Mouse (Mus musculus): ENCODE results near the gene Smg6. TPM values are rescaled to one million over a fixed set of nuclear protein-coding genes. Genes with fewer than 3 reads are reported as not detected.

Gene Smg6
- 10 to 100 TPM; 20.1 to 27.5 TPM for total RNA-seq (2021)
- long read RNA-seq, experiment 1, partial matches to known transcripts: 4 of 5 reads
- long read RNA-seq, experiment 1, other reads (novel, unspliced or antisense): 1 of 5 reads
- long read RNA-seq, experiment 2, full-length matches to known transcripts: 1 of 8 reads
- long read RNA-seq, experiment 2, partial matches to known transcripts: 5 of 8 reads
- long read RNA-seq, experiment 2, other reads (novel, unspliced or antisense): 2 of 8 reads

GRCm38 (mm10) chr11:74925577-74926387 is at the start of gene Smg6, which contains the start of gene Srr:
Gene Smg6, plus strand, starts transcription at chr11:74925823.
Gene Srr, minus strand, starts transcription at chr11:74925948.
- peak; percentile 96 for DNase-seq

DNA sequence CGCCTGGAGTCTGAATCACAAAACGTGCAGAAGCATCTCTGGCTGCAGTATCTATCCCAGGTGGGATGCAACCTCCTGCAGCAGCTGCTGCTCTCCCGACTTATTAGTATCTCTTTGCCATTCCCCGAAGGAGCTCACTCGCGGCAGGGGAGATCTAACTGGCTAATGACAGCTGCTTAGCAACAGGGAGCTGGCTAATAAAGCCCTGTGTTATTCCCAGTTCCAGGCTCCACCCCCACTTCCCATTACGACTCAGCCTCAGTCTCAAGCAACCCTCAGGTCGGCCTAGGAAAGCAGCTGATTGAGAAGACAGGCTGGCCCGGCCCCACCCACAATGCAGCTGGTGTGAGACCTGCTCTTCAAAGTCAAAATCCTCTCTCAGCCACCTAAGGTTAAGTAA is 48.8 kb upstream of the Smg6 start:
- DNase-seq: peak; percentile 51

DNA sequence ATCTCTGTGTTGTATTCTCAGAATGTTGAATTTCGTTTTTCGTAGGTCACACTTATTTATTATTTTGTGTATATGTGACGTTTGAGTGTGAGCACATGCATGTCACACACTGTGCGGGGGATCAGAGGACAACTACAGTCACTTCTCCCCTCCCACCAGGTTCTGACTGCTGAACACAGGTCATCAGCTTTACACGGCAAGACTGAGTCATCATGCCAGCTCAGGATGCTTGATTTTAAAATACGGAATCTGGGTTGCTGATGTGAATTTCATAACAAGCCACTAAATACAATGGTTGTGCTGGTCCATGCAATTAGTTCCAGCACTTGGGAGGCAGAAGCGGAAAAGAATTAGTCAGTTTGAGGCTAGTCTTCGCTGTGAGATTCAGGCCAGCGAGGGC is 44.6 kb upstream of the Smg6 start:
- no peak for DNase-seq

- no peak for DNase-seq
Measured at GRCm38 (mm10) chr11:74881979-74882378, 43.6 kb upstream of the Smg6 start.

DNA sequence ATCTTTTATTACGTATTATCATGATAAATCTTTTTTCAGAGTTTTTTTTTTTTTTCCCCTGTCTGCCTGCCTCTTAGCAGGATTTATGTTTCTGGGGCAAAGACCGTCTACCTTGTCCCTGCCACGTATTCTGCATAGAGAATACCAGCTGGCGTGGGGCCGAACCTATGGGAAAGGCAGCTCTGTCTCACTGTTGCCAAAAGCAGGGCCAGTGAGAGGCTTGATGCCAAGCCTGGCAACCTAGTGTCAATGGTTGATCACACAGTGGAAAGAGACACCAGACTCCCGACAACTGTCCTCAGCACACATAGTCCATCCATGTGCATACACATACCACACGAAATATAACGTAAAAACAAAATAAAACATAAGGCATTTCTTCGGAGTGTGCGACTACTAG is 42.5 kb upstream of the Smg6 start:
- DNase-seq: peak; percentile 58

DNA sequence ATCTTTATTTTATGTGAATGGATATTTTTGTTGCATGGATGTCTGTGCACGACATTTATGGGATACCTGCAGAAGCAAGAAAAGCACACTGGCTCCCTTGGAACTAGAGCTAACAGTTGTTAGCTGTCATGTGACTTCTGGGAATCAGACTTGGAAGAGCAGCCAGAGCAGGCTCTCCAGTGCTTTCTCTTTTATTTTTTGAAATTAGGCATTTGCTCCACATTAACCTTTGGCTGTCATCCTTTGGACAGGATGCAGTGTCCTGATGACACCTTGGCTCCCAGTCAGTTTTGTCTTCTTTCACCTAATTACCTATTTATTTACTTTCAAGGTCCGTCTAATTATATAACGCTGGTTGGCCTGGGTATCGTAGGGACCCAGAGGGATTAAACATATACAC is 31.0 kb upstream of the Smg6 start:
- DNase-seq: no peak

- DNase-seq: peak; percentile 86
Measured at GRCm38 (mm10) chr11:74895980-74896900, 29.4 kb upstream of the Smg6 start.

DNA sequence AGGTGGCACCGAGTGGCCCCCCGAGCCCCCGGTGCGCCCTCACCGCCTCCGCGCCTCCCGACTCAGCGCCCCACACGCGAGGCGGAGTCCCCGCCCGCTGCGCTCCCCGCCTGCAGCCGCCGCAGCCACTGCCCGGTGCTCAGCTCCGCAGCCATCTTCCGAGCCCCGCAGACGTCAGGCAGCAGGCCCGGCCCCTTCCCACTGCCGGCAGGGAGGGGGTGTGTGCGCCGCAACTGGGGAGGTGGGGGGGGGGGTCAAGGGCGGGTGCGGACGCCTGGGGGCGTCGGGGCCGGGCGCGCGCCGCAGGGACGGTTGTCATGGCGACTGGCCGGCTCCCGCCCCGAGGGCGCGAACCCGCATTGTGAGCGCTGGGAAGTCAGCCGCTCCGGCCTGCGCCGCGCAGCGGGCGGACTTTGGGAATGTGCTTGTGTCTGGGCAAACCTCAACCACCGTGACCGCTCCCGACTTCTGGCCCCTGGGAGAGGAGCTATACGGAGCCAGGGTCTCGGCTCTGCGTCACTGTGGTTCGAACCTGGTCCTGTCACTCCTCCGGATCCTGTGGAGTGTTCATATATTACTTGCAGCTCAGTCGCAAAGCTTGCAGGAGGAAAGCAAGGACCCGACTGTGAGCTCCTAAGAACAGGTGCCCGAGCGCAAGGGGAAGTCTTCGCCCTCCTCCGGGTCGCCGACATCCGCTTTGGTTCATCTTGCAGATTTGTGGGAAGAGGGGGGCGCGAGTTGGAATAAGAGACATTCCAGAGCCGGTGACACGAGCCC is 28.5 kb upstream of the Smg6 start, which contains the start of gene Sgsm2:
Sgsm2 (minus strand) TSS at position 160 of the 777 bp plus-strand sequence.
- peak; percentile 80 for DNase-seq

DNA sequence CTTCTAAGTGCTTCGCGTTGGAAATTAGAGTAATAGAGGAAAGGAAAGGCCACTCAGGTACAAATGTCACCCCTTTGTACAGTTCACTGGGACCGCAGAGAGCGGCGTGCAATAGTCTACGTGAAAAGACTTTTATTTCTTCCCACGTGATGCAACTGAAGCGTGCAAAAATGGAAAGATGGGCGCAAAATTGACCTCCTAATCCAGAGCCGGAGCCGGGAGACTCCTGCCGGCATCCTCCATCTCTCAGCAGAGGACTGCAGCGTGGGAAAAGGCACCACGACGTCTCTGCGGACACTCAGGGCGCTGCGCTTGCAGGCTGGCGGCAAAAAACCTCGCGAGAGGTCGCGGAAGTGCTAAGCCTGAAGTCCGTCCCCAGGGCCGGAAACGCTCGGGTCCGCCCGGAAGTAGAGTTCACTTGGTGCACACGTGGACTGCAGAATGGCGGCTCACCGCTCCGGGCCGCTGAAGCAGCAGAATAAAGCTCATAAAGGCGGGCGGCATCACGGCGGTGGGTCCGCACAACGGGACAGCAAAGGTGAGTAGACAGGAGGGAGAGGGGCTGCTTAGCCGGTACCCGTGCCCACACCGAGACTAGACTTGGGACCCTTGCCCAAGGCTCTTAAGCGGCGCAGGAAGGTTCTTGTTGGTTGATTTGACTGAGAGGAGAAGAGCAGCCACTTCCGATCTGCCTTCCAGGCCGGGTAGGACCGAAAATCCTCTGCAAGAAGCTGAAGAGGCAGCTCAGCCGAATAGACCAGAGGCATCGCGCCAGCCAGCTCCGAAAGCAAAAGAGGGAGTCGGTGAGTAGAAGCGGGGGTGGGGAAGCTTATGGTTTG is 27.7 kb upstream of the Smg6 start, which contains the start of gene Tsr1:
Tsr1 (plus strand) TSS at position 394 of the 839 bp plus-strand sequence.
- peak; percentile 93 for DNase-seq

- no peak for DNase-seq
Measured at GRCm38 (mm10) chr11:74898517-74898827, 27.2 kb upstream of the Smg6 start.

- DNase-seq: no peak
Measured at GRCm38 (mm10) chr11:74901555-74901954, 24.1 kb upstream of the Smg6 start.

- DNase-seq: no peak
Measured at GRCm38 (mm10) chr11:74902416-74902815, 23.2 kb upstream of the Smg6 start.

DNA sequence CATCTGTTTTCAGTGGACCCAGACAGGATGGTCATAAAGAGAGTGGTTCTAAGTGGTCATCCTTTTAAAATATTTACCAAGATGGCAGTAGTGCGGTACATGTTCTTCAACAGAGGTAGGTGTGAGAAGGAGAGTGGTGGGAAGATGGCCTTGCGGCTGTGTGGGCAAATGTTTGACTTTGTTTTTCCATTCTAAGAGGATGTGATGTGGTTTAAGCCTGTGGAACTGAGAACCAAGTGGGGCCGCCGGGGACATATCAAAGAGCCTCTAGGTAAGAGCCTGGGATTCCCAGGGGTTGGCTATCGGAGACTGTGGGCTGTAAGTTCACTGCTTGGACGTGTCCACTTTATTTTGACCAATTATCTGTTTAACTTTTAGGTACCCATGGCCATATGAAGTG is 17.8 kb upstream of the Smg6 start:
- no peak for DNase-seq

- DNase-seq: no peak
Measured at GRCm38 (mm10) chr11:74908618-74909399, 16.8 kb upstream of the Smg6 start.

- no peak for DNase-seq
Measured at GRCm38 (mm10) chr11:74909978-74910377, 15.6 kb upstream of the Smg6 start.

DNA sequence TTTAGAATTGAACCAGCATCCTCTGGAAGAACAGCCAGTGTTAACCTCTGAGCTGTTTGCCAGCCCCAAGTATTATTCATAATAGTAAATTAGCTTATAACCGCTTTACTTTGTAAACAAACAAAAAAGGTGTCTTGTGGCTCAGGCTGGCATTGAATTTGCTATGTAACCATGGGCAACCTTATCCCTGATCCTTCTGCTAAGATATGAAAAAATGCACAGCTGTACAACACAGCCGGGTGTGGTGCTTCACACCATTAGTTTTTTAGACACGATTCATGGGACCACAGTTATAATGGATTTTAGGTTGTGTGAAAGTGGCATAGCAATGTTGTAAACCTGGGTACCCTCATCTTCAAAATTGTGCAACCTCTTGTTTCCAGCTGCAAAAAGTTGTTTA is 13.1 kb upstream of the Smg6 start:
- DNase-seq: no peak

DNA sequence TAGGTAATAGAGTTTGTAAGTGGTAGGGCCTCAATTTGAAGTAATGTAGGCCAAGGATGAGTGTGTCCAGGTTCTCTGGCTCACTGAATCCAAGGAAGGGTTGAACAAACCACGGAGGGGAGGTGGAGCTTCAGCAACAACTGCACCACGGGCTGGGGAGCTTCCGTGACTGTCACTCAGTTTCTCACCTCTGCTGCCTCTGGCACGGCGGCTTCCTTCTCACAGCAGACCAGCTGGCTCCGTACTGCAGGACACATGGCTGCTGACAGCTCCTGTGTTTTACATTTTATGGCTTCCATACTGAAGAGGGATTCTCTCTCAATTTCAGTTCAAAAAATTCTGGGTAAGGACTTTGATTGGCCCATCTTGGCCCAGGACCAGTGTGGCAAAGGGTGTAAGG is 6.4 kb upstream of the Smg6 start:
- DNase-seq: no peak

DNA sequence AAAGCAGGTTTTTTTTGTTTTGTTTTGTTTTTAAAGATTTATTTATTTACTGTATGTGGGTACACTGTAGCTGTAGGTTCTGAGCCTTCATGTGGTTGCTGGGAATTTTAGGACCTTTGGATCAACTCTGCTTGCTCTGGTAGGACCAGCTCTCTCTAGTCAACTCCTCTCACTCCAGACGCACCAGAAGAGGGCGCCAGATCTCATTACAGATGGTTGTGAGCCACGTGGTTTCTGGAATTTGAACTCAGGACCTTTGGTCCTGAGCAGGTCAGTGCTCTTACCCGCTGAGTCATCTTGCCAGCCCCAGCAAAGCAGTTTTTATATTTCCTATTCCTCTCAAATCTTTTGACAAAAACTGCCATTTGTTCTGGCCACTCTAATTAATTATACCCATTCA is 1.5 kb upstream of the Smg6 start:
- DNase-seq: peak; percentile 45

GRCm38 (mm10) chr11:74926388-74927005 is 874 bp downstream of the Smg6 start:
- peak; percentile 65 for DNase-seq
